Mouse (Mus musculus) lung, postnatal 0 days (tissue): Measurements from ENCODE around the gene Plxdc2. TPM values are rescaled to one million over a fixed set of nuclear protein-coding genes. Genes with fewer than 3 reads are reported as not detected.
A peak's percentile ranks its signal among the peaks of the same experiment; 100 is the strongest.

ENCODE experiments used
- ATAC-seq: fragments of 200-750 bp; cut with Nextera tagmentation; 2 replicates; pipeline ENCODE4 v1.8.0; 2017; ENCODE audit warnings: moderate library complexity
- DNase-seq: peaks from one replicate; pipeline ENCODE4 v3.0.0-alpha.2; 2016; ENCODE audit warnings: low spot score
- H3K27ac ChIP-seq: fragments of 300-500 bp; sonication (generic); 2 replicates; pipeline ENCODE4 v1.5.1; 2014; ENCODE audit warnings: antibody characterized with exemption, mild to moderate bottlenecking, low read length, mixed read lengths
- H3K27me3 ChIP-seq: fragments of 300-500 bp; sonication (generic); replicated peaks from 2 replicates; pipeline ENCODE4 v1.6.1; 2014; ENCODE audit warnings: low read length, mixed read lengths; ENCODE audit not compliant: insufficient read depth
- H3K36me3 ChIP-seq: fragments of 300-500 bp; sonication (generic); 2 replicates; pipeline ENCODE4 v1.6.1; 2014; ENCODE audit warnings: low read length, mixed read lengths; ENCODE audit not compliant: insufficient read depth
- H3K4me1 ChIP-seq: fragments of 300-500 bp; sonication (generic); 2 replicates; pipeline ENCODE4 v1.6.1; 2014; ENCODE audit warnings: antibody characterized with exemption, low read depth, low read length, mixed read lengths; ENCODE audit not compliant: insufficient read depth
- H3K4me2 ChIP-seq: fragments of 300-500 bp; sonication (generic); replicated peaks from 2 replicates; pipeline ENCODE4 v1.6.1; 2014; ENCODE audit warnings: low read depth, mild to moderate bottlenecking, low read length, moderate library complexity, mixed read lengths
- H3K4me3 ChIP-seq: fragments of 300-500 bp; sonication (generic); 2 replicates; pipeline ENCODE4 v1.5.1; 2014; ENCODE audit warnings: low read depth, low read length
- H3K9ac ChIP-seq: fragments of 300-500 bp; sonication (generic); replicated peaks from 2 replicates; pipeline ENCODE4 v1.6.1; 2014; ENCODE audit warnings: low read depth, mild to moderate bottlenecking
- H3K9me3 ChIP-seq: fragments of 300-500 bp; sonication (generic); 2 replicates; pipeline ENCODE4 v1.6.1; 2016; ENCODE audit warnings: low read length, mixed read lengths
- CTCF ChIP-seq: IDR thresholded peaks from 2 replicates; pipeline ENCODE4 v1.5.1; 2016; ENCODE audit warnings: antibody characterized with exemption, mild to moderate bottlenecking
- EP300 ChIP-seq: IDR thresholded peaks from 2 replicates; pipeline ENCODE4 v1.6.1; 2016; ENCODE audit warnings: antibody characterized with exemption, mild to moderate bottlenecking, control low read depth
- WGBS: fragments of 180-500 bp; shearing (Covaris S2); extraction: QIAGEN DNeasy Blood & Tissue Kit; methylation state at CpG from one replicate; pipeline ENCODE4 v1.1.7; 2014; 5-methylcytosine and 5-hydroxymethylcytosine counted together
- polyA plus RNA-seq: library from polyadenylated mRNA; unstranded; fragments of >200 nt; fragmentation: Nextera tagmentation; extraction: Ambion mirVana; gene quantifications from 2 replicates; pipeline ENCODE4 v1.2.1, GENCODE M21; 2015

Gene Plxdc2
- polyA plus RNA-seq, 1 experiment from 2014 or later = 113 TPM

DNA sequence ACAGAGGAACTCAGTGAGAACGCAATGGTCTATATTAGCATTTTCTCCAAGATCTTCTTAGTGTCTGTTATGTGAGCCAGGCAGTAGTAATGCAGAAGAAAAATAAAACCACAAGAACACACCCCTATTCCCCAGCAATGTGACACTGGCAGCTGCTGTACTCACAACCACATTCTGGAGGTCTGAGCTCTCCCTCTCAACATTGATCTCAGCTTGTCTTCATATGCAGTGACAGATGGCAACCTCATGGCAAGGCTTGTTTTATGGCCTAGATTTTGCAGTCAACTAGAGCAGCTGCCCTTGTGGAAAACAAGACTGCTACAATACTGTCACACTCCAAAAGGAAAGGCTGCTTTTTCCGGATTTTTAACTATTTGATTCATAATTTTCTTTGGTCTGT, 127.8 kb downstream of the Plxdc2 start:
- Histone ChIP-seq H3K27me3 (no peaks in the 10 kb centered on the region), H3K4me1 (no peaks in the 10 kb centered on the region), H3K9ac (no peak overlapping the region), H3K9me3 (no peaks in the 10 kb centered on the region), H3K4me3 (no peak overlapping the region), H3K4me2 (no peak overlapping the region), H3K27ac (no peak overlapping the region), H3K36me3 (no peaks in the 10 kb centered on the region)
- ATAC-seq (no peak), DNase-seq (no peak)
- WGBS = 85% methylated on average over 2 of the region's 2 CpGs
- no peak for TF ChIP-seq EP300
- TF ChIP-seq CTCF = no peak

DNA sequence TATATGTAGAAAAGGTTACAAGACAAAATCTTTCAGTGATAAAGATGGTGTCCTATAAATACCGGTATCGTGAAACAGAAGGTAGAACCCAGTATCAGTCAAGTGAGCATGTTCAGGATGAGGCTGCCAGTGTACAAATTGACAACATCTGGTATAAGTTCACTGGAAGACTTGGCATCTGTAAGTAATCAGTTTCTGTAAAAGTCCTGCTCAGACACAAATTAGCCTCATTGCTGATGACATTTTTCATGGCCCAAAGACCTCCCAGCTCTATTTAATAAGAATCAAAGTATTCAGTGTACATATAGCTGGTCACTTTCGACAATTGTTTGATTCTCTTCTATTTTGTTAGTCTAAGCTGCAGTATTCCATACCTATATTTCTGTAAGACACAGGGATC, 129.9 kb downstream of the Plxdc2 start:
- Histone ChIP-seq H3K9ac (no peak overlapping the region), H3K27me3 (no peaks in the 10 kb centered on the region), H3K27ac (no peak overlapping the region), H3K4me2 (no peak overlapping the region), H3K4me3 (no peak overlapping the region), H3K4me1 (no peaks in the 10 kb centered on the region), H3K9me3 (no peaks in the 10 kb centered on the region), H3K36me3 (no peaks in the 10 kb centered on the region)
- DNase-seq (no peak), ATAC-seq (no peak)
- no peak for TF ChIP-seq EP300
- TF ChIP-seq CTCF = no peak
- WGBS = 86% methylated on average over 3 of the region's 3 CpGs

DNA sequence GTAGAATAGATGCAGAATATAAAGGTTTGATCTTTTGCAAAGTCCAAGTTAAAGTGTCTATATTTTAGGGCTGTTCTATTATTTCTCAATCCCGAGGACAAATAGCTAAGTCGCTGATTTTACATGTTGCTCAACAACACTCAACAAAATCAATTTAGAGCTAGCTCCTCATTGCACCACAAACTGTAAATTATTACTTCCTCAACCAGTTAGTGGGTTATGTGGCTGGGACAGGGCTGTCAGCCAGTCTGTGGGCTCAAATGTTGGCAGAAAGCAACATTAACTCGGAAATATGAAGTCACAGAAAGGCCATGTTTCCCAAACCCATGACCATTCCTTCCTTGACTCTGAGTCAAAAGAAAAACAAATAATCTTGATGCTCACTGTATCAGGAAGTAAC, 135.1 kb downstream of the Plxdc2 start:
- DNase-seq = peak; percentile 77
- no peaks in the 10 kb centered on the region for H3K36me3 ChIP-seq
- H3K4me3 ChIP-seq = no peak overlapping the region
- 41% methylated on average over 3 of the region's 3 CpGs for WGBS
- H3K27ac ChIP-seq = no peak overlapping the region
- H3K4me1 ChIP-seq = no peaks in the 10 kb centered on the region
- H3K9ac ChIP-seq = no peak overlapping the region
- H3K4me2 ChIP-seq = no peak overlapping the region
- TF ChIP-seq CTCF (no peak), EP300 (0 out of 2 replicates have a peak, but pooled peaks have one; percentile 8)
- H3K27me3 ChIP-seq = no peaks in the 10 kb centered on the region
- ATAC-seq = peak; percentile 72
- no peaks in the 10 kb centered on the region for H3K9me3 ChIP-seq

DNA sequence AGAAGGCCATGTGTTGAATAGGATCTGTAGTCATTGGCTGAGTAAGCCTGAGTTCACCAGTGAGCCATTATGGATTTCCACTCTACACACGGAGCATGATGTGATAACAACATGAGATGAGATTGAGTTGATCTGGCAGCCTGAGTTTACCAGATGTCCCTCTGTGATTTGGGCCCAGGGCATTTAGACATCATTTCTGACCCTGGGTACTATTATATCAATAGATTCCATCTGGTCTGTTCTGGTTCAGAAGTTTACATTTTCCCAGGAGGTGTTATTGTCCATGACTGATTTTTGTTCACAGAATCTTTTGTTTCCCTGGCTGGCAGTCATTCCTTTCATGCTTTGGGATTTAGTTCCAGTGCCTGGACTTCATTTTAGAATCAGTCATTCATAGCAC, 146.7 kb downstream of the Plxdc2 start:
- Histone ChIP-seq H3K9me3 (no peaks in the 10 kb centered on the region), H3K4me1 (no peaks in the 10 kb centered on the region), H3K4me2 (no peak overlapping the region), H3K4me3 (no peak overlapping the region), H3K27me3 (no peaks in the 10 kb centered on the region), H3K9ac (no peak overlapping the region), H3K27ac (no peak overlapping the region), H3K36me3 (no peaks in the 10 kb centered on the region)
- TF ChIP-seq EP300 (no peak), CTCF (no peak)
- WGBS = 41% methylated on average over 1 of the region's 1 CpGs
- ATAC-seq (no peak), DNase-seq (no peak)

DNA sequence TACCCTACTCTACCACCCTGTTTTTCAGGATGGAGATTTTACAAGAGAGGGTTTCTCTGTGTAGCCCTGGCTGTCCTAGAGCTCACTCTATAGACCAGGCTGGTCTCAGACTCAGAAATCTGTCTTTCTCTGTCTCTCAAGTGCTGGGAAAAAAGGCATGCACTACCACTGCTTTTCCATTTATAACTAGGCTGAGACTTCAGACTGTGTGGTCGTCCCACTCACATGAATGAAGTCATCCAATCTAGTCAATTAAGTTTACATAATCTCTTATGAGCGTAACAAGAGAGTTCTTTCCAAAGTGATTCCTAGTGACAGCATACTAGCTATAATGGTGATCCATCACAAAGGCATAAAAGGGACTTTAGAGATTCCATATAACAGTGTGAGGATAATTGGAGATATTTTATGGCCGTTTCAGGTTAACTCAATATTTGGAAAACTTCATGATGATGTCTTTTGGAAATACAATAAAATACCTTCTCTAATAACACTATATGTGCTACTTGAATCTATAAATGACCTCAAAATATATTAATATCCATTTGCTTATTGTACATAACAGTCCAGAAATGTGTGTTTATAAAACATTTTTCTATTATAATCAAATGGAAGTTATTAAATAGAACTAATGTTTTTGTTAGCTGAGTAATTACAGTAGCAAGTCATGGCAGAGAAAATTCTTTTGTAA, 151.6 kb downstream of the Plxdc2 start:
- no peak for ATAC-seq
- H3K4me3 ChIP-seq = no peak overlapping the region
- H3K27me3 ChIP-seq = no peaks in the 10 kb centered on the region
- H3K36me3 ChIP-seq = no peaks in the 10 kb centered on the region
- H3K27ac ChIP-seq = no peak overlapping the region
- no peak overlapping the region for H3K4me2 ChIP-seq
- no peaks in the 10 kb centered on the region for H3K9me3 ChIP-seq
- WGBS = 65% methylated on average over 3 of the region's 3 CpGs
- H3K9ac ChIP-seq = no peak overlapping the region
- no peak for DNase-seq
- TF ChIP-seq EP300 (no peak), CTCF (no peak)
- no peaks in the 10 kb centered on the region for H3K4me1 ChIP-seq

DNA sequence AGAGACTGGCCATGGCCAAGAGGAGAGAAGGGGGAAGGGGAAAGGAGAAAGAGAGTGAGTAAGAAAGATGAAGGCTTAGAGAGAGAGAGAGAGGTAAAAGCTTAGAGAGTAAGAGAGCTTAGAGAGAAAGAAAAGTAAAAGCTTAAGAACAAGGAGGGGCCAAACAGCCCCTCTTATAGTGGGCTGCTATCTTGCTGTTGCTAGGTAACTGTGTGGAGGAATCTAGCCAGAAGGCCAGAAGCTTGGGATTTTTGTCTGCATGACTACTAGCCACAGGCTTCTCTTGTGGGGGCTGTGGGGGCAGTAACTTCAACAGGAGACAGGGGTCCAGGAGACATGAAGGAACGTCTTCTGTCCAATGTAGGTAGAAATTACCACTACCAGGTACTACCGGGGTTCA, 162.0 kb downstream of the Plxdc2 start:
- no peaks in the 10 kb centered on the region for H3K9me3 ChIP-seq
- ATAC-seq = no peak
- H3K27ac ChIP-seq = no peak overlapping the region
- no peak overlapping the region for H3K4me2 ChIP-seq
- no peaks in the 10 kb centered on the region for H3K27me3 ChIP-seq
- no peak for DNase-seq
- WGBS = 84% methylated on average over 2 of the region's 2 CpGs
- no peak for TF ChIP-seq CTCF
- TF ChIP-seq EP300 = no peak
- no peak overlapping the region for H3K9ac ChIP-seq
- H3K36me3 ChIP-seq = no peaks in the 10 kb centered on the region
- no peak overlapping the region for H3K4me3 ChIP-seq
- H3K4me1 ChIP-seq = no peaks in the 10 kb centered on the region

DNA sequence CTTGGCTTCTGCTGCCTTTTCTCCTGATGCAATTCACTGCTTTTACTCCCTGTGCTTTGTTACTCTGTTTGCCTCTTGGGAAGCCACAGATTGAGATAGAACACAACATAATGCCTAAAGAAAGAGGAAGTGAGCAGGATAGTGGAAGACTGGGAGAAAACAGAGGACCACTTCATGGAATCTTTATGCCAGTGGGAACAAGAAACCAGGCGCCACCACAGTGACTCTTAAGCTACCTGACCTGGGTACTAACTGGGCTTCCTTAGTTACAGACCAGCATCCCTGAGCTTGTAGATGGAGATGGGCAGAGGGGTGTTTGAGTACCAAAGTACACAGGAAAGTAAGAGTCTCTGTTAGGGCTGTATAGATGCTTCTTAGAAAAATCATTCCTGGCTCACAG, 167.3 kb downstream of the Plxdc2 start:
- H3K36me3 ChIP-seq = no peaks in the 10 kb centered on the region
- no peak for ATAC-seq
- H3K4me1 ChIP-seq = no peaks in the 10 kb centered on the region
- no peak for DNase-seq
- H3K4me3 ChIP-seq = no peak overlapping the region
- no peaks in the 10 kb centered on the region for H3K9me3 ChIP-seq
- WGBS = 83% methylated on average over 1 of the region's 1 CpGs
- no peak overlapping the region for H3K27ac ChIP-seq
- H3K27me3 ChIP-seq = no peaks in the 10 kb centered on the region
- TF ChIP-seq EP300 = no peak
- TF ChIP-seq CTCF = no peak
- no peak overlapping the region for H3K9ac ChIP-seq
- H3K4me2 ChIP-seq = no peak overlapping the region
